Mouse (Mus musculus): ENCODE measurements around the gene Bst2. TPM values are rescaled to one million over a fixed set of nuclear protein-coding genes. Genes with fewer than 3 reads are reported as not detected.
A peak's percentile ranks its signal among the peaks of the same experiment; 100 is the strongest.

Gene Bst2
- polyA plus RNA-seq, 1 experiment from 2014 or later = 57.0 TPM

GRCm38 (mm10) chr8:71485142-71486135 lies 51.8 kb downstream of the Bst2 start, which contains the start of gene Ano8:
TSS of gene Ano8 (minus strand) at chr8:71485963.
- Histone ChIP-seq H3K27me3 (ENCODE audit: insufficient read depth, low read length) (no peaks in the 10 kb centered on the region; the same call in 1 of the 2 replicates), H3K36me3 (replicated peaks; ENCODE audit: insufficient read depth, low read length) (0 out of 2 replicates have a peak, but pooled peaks cover 3% of the 10 kb centered on the region), H3K9ac (replicated peaks) (peak within 1 kb of the TSS; percentile 62), H3K27ac (ENCODE audit: low read depth) (no peak within 1 kb of the TSS), H3K4me3 (ENCODE audit: low read depth, low read length) (peak within 1 kb of the TSS; percentile 57), H3K9me3 (ENCODE audit: low read length) (no peaks in the 10 kb centered on the region), H3K4me1 (ENCODE audit: insufficient read depth) (peaks cover 22% of the 10 kb centered on the region), H3K4me2 (ENCODE audit: low read depth, low read length) (peak within 1 kb of the TSS; percentile 78)
- TF ChIP-seq CTCF (IDR thresholded peaks at IDR 0.05; ENCODE audit: low read depth) (no peak), EP300 (IDR thresholded peaks at IDR 0.05; ENCODE audit: low read depth) (no peak)
- DNase-seq (peak; percentile 77), ATAC-seq (peak; percentile 9; the same call in 1 of the 2 replicates)
- WGBS (ENCODE audit: insufficient replicate concordance) = 6% methylated on average over 43 of the region's 58 CpGs

- H3K4me3 ChIP-seq (ENCODE audit: low read depth, low read length) = no peak overlapping the region
- ATAC-seq = no peak
- TF ChIP-seq EP300 (IDR thresholded peaks at IDR 0.05; ENCODE audit: low read depth) (no peak), CTCF (IDR thresholded peaks at IDR 0.05; ENCODE audit: low read depth) (no peak)
- no peaks in the 10 kb centered on the region; the same call in 1 of the 2 replicates for H3K27me3 ChIP-seq (ENCODE audit: insufficient read depth, low read length)
- no peaks in the 10 kb centered on the region for H3K9me3 ChIP-seq (ENCODE audit: low read length)
- H3K36me3 ChIP-seq (replicated peaks; ENCODE audit: insufficient read depth, low read length) = no peaks in the 10 kb centered on the region
- H3K4me1 ChIP-seq (ENCODE audit: insufficient read depth) = peaks cover 22% of the 10 kb centered on the region
- DNase-seq = no peak
- no peak overlapping the region for H3K27ac ChIP-seq (ENCODE audit: low read depth)
- H3K4me2 ChIP-seq (ENCODE audit: low read depth, low read length) = 0 out of 2 replicates have a peak overlapping the region, but pooled peaks have one; percentile 78
- WGBS (ENCODE audit: insufficient replicate concordance) = 89% methylated on average over 19 of the region's 19 CpGs
- H3K9ac ChIP-seq (replicated peaks) = no peak overlapping the region
These were observed 52.5 kb downstream of the Bst2 start for GRCm38 (mm10) chr8:71484736-71485135.

Other genes starting within 250 kb of the Bst2 start
- gene Use1, start 170.6 kb downstream of the Bst2 start, polyA plus RNA-seq (2015; fragmentation: Nextera tagmentation; extraction: Ambion mirVana) = 62.8 and 64.6 TPM in 2 replicates
- gene Ocel1, start 166.2 kb downstream of the Bst2 start, polyA plus RNA-seq (2015; fragmentation: Nextera tagmentation; extraction: Ambion mirVana) = 5.3 and 5.9 TPM in 2 replicates
- 38.0 and 46.6 TPM in 2 replicates for gene Nr2f6, start 155.5 kb downstream of the Bst2 start, polyA plus RNA-seq (2015; fragmentation: Nextera tagmentation; extraction: Ambion mirVana)
- gene Ushbp1, start 141.7 kb downstream of the Bst2 start, polyA plus RNA-seq (2015; fragmentation: Nextera tagmentation; extraction: Ambion mirVana) = 4.6 and 5.6 TPM in 2 replicates
- gene Babam1, start 140.6 kb downstream of the Bst2 start, polyA plus RNA-seq (2015; fragmentation: Nextera tagmentation; extraction: Ambion mirVana) = 40.0 and 40.7 TPM in 2 replicates
- gene Ankle1, start 131.4 kb downstream of the Bst2 start, polyA plus RNA-seq (2015; fragmentation: Nextera tagmentation; extraction: Ambion mirVana) = 11.4 and 11.9 TPM in 2 replicates
- 4.5 and 5.0 TPM in 2 replicates for gene Abhd8, start 73.8 kb downstream of the Bst2 start, polyA plus RNA-seq (2015; fragmentation: Nextera tagmentation; extraction: Ambion mirVana)
- gene Mrpl34, start 72.5 kb downstream of the Bst2 start, polyA plus RNA-seq (2015; fragmentation: Nextera tagmentation; extraction: Ambion mirVana) = 119 and 120 TPM in 2 replicates
- gene Dda1, start 68.3 kb downstream of the Bst2 start, polyA plus RNA-seq (2015; fragmentation: Nextera tagmentation; extraction: Ambion mirVana) = 30.3 and 31.0 TPM in 2 replicates
- 0.14 and 0.27 TPM in 2 replicates for gene Ano8, start 51.5 kb downstream of the Bst2 start, polyA plus RNA-seq (2015; fragmentation: Nextera tagmentation; extraction: Ambion mirVana)
- 4.5 and 4.9 TPM in 2 replicates for gene Gtpbp3, start 49.4 kb downstream of the Bst2 start, polyA plus RNA-seq (2015; fragmentation: Nextera tagmentation; extraction: Ambion mirVana)
- gene Plvap, start 25.7 kb downstream of the Bst2 start, polyA plus RNA-seq (2015; fragmentation: Nextera tagmentation; extraction: Ambion mirVana) = 29.1 and 31.1 TPM in 2 replicates
- gene Ccdc194, start 11.7 kb downstream of the Bst2 start, polyA plus RNA-seq (2015; fragmentation: Nextera tagmentation; extraction: Ambion mirVana) = 0.20 TPM in 1 of 2 replicates, not detected in the other
- gene Mvb12a, start 5.5 kb upstream of the Bst2 start, polyA plus RNA-seq (2015; fragmentation: Nextera tagmentation; extraction: Ambion mirVana) = 61.7 and 62.5 TPM in 2 replicates
- 0.62 and 0.66 TPM in 2 replicates for gene Tmem221, start 21.4 kb upstream of the Bst2 start, polyA plus RNA-seq (2015; fragmentation: Nextera tagmentation; extraction: Ambion mirVana)
- gene Nxnl1, start 29.1 kb upstream of the Bst2 start, polyA plus RNA-seq (2015; fragmentation: Nextera tagmentation; extraction: Ambion mirVana) = 0.08 TPM in 1 of 2 replicates, not detected in the other
- 6.0 and 6.8 TPM in 2 replicates for gene Slc27a1, start 31.4 kb upstream of the Bst2 start, polyA plus RNA-seq (2015; fragmentation: Nextera tagmentation; extraction: Ambion mirVana)
- 153 and 158 TPM in 2 replicates for gene Pgls, start 54.7 kb upstream of the Bst2 start, polyA plus RNA-seq (2015; fragmentation: Nextera tagmentation; extraction: Ambion mirVana)
- 9.2 and 11.2 TPM in 2 replicates for gene Fam129c, start 60.2 kb upstream of the Bst2 start, polyA plus RNA-seq (2015; fragmentation: Nextera tagmentation; extraction: Ambion mirVana)
- 25.0 and 25.7 TPM in 2 replicates for gene Colgalt1, start 73.5 kb upstream of the Bst2 start, polyA plus RNA-seq (2015; fragmentation: Nextera tagmentation; extraction: Ambion mirVana)
- gene Unc13a, start 134.3 kb upstream of the Bst2 start, polyA plus RNA-seq (2015; fragmentation: Nextera tagmentation; extraction: Ambion mirVana) = 0.25 and 0.36 TPM in 2 replicates
- gene Jak3, start 138.8 kb upstream of the Bst2 start, polyA plus RNA-seq (2015; fragmentation: Nextera tagmentation; extraction: Ambion mirVana) = 4.3 and 4.6 TPM in 2 replicates
- gene Insl3, start 151.8 kb upstream of the Bst2 start, polyA plus RNA-seq (2015; fragmentation: Nextera tagmentation; extraction: Ambion mirVana) = 1.3 and 2.8 TPM in 2 replicates
- gene B3gnt3, start 164.3 kb upstream of the Bst2 start, polyA plus RNA-seq (2015; fragmentation: Nextera tagmentation; extraction: Ambion mirVana) = 3.0 TPM in 2 replicates
- 15.3 and 16.7 TPM in 2 replicates for gene Fcho1, start 188.3 kb upstream of the Bst2 start, polyA plus RNA-seq (2015; fragmentation: Nextera tagmentation; extraction: Ambion mirVana)